Mouse (Mus musculus): ENCODE data around the gene Cilp2. TPM values are rescaled to one million over a fixed set of nuclear protein-coding genes. Genes with fewer than 3 reads are reported as not detected.

Cilp2 gene
- polyA plus RNA-seq, 1 experiment from 2014 or later, result 0.30 TPM

GRCm38 (mm10) chr8:69849899-69850298 is 37.6 kb downstream of the Cilp2 start:
- H3K4me1 ChIP-seq (replicated peaks; ENCODE audit: control insufficient read depth, insufficient read depth, low read length), result peaks cover 2% of the 10 kb centered on the region
- H3K27ac ChIP-seq (ENCODE audit: low read length), result no peak overlapping the region
- H3K36me3 ChIP-seq (ENCODE audit: control insufficient read depth, insufficient read depth, low read length), result no peaks in the 10 kb centered on the region
- H3K4me3 ChIP-seq (ENCODE audit: low read length), result no peak overlapping the region
- WGBS, result 31% methylated on average over 3 of the region's 3 CpGs
- no peaks in the 10 kb centered on the region for H3K9me3 ChIP-seq (ENCODE audit: control insufficient read depth, low read length)
- no peak overlapping the region for H3K4me2 ChIP-seq (ENCODE audit: low read depth, low read length)
- no peak for ATAC-seq (ENCODE audit: low read depth)
- H3K9ac ChIP-seq (ENCODE audit: low read length), result no peak overlapping the region
- no peaks in the 10 kb centered on the region for H3K27me3 ChIP-seq (ENCODE audit: control insufficient read depth, insufficient read depth, low read depth, low read length)

GRCm38 (mm10) chr8:69848951-69849350 is 38.5 kb downstream of the Cilp2 start:
- H3K9ac ChIP-seq (ENCODE audit: low read length), result no peak overlapping the region
- WGBS, result 51% methylated on average over 8 of the region's 8 CpGs
- no peaks in the 10 kb centered on the region for H3K27me3 ChIP-seq (ENCODE audit: control insufficient read depth, insufficient read depth, low read depth, low read length)
- H3K27ac ChIP-seq (ENCODE audit: low read length), result 0 out of 2 replicates have a peak overlapping the region, but pooled peaks have one; percentile 47
- peaks cover 2% of the 10 kb centered on the region for H3K4me1 ChIP-seq (replicated peaks; ENCODE audit: control insufficient read depth, insufficient read depth, low read length)
- H3K36me3 ChIP-seq (ENCODE audit: control insufficient read depth, insufficient read depth, low read length), result no peaks in the 10 kb centered on the region
- no peak overlapping the region for H3K4me2 ChIP-seq (ENCODE audit: low read depth, low read length)
- H3K9me3 ChIP-seq (ENCODE audit: control insufficient read depth, low read length), result no peaks in the 10 kb centered on the region
- peak; percentile 90 for ATAC-seq (ENCODE audit: low read depth)
- no peak overlapping the region for H3K4me3 ChIP-seq (ENCODE audit: low read length)

GRCm38 (mm10) chr8:69847167-69848065 is 40.1 kb downstream of the Cilp2 start:
- no peak overlapping the region for H3K4me2 ChIP-seq (ENCODE audit: low read depth, low read length)
- no peak overlapping the region for H3K4me3 ChIP-seq (ENCODE audit: low read length)
- no peaks in the 10 kb centered on the region for H3K36me3 ChIP-seq (ENCODE audit: control insufficient read depth, insufficient read depth, low read length)
- H3K9ac ChIP-seq (ENCODE audit: low read length), result no peak overlapping the region
- no peaks in the 10 kb centered on the region for H3K27me3 ChIP-seq (ENCODE audit: control insufficient read depth, insufficient read depth, low read depth, low read length)
- H3K27ac ChIP-seq (ENCODE audit: low read length), result peak overlapping the region; percentile 59
- peak; percentile 60 for ATAC-seq (ENCODE audit: low read depth)
- 61% methylated on average over 3 of the region's 3 CpGs for WGBS
- H3K9me3 ChIP-seq (ENCODE audit: control insufficient read depth, low read length), result no peaks in the 10 kb centered on the region
- peaks cover 2% of the 10 kb centered on the region for H3K4me1 ChIP-seq (replicated peaks; ENCODE audit: control insufficient read depth, insufficient read depth, low read length)

- no peaks in the 10 kb centered on the region for H3K36me3 ChIP-seq (ENCODE audit: control insufficient read depth, insufficient read depth, low read length)
- H3K27ac ChIP-seq (ENCODE audit: low read length), result no peak overlapping the region
- no peak overlapping the region for H3K4me2 ChIP-seq (ENCODE audit: low read depth, low read length)
- no peaks in the 10 kb centered on the region for H3K9me3 ChIP-seq (ENCODE audit: control insufficient read depth, low read length)
- peaks cover 6% of the 10 kb centered on the region; the same call in 1 of the 2 replicates for H3K4me1 ChIP-seq (replicated peaks; ENCODE audit: control insufficient read depth, insufficient read depth, low read length)
- ATAC-seq (ENCODE audit: low read depth), result no peak
- no peaks in the 10 kb centered on the region for H3K27me3 ChIP-seq (ENCODE audit: control insufficient read depth, insufficient read depth, low read depth, low read length)
- H3K4me3 ChIP-seq (ENCODE audit: low read length), result no peak overlapping the region
- WGBS, result 48% methylated on average over 8 of the region's 8 CpGs
- no peak overlapping the region for H3K9ac ChIP-seq (ENCODE audit: low read length)
These were observed 50.3 kb downstream of the Cilp2 start for GRCm38 (mm10) chr8:69837057-69837682.

- H3K4me3 ChIP-seq (ENCODE audit: low read length), result peak within 1 kb of the TSS; percentile 63
- H3K27ac ChIP-seq (ENCODE audit: low read length), result no peak within 1 kb of the TSS
- under 1% methylated on average over 38 of the region's 38 CpGs for WGBS
- H3K36me3 ChIP-seq (ENCODE audit: control insufficient read depth, insufficient read depth, low read length), result no peaks in the 10 kb centered on the region
- H3K4me1 ChIP-seq (replicated peaks; ENCODE audit: control insufficient read depth, insufficient read depth, low read length), result peaks cover 8% of the 10 kb centered on the region; the same call in 1 of the 2 replicates
- no peaks in the 10 kb centered on the region for H3K9me3 ChIP-seq (ENCODE audit: control insufficient read depth, low read length)
- ATAC-seq (ENCODE audit: low read depth), result peak; percentile 97
- no peaks in the 10 kb centered on the region for H3K27me3 ChIP-seq (ENCODE audit: control insufficient read depth, insufficient read depth, low read depth, low read length)
- H3K4me2 ChIP-seq (ENCODE audit: low read depth, low read length), result peak within 1 kb of the TSS; percentile 97
- H3K9ac ChIP-seq (ENCODE audit: low read length), result peak within 1 kb of the TSS; percentile 66
These were observed 55.1 kb downstream of the Cilp2 start, which contains the start of gene Pbx4 for GRCm38 (mm10) chr8:69832298-69832853. TSS of gene Pbx4 (plus strand) at chr8:69832491.

Other genes starting within 250 kb of the Cilp2 start
- 1.5 and 2.3 TPM in 2 replicates for gene Zfp964, start 233.2 kb downstream of the Cilp2 start, polyA plus RNA-seq (2015; fragmentation: Nextera tagmentation; extraction: Ambion mirVana)
- gene Zfp869, start 177.0 kb downstream of the Cilp2 start, polyA plus RNA-seq (2015; fragmentation: Nextera tagmentation; extraction: Ambion mirVana), result 27.7 and 28.2 TPM in 2 replicates
- 8.4 TPM in 2 replicates for gene Zfp963, start 137.7 kb downstream of the Cilp2 start, polyA plus RNA-seq (2015; fragmentation: Nextera tagmentation; extraction: Ambion mirVana)
- gene Gm20422, start 112.8 kb downstream of the Cilp2 start, polyA plus RNA-seq (2015; fragmentation: Nextera tagmentation; extraction: Ambion mirVana), result 0.85 and 1.2 TPM in 2 replicates
- gene Atp13a1, start 96.5 kb downstream of the Cilp2 start, polyA plus RNA-seq (2015; fragmentation: Nextera tagmentation; extraction: Ambion mirVana), result 41.8 and 45.8 TPM in 2 replicates
- gene Zfp866, start 96.5 kb downstream of the Cilp2 start, polyA plus RNA-seq (2015; fragmentation: Nextera tagmentation; extraction: Ambion mirVana), result 26.7 and 27.9 TPM in 2 replicates
- gene Gmip, start 79.0 kb downstream of the Cilp2 start, polyA plus RNA-seq (2015; fragmentation: Nextera tagmentation; extraction: Ambion mirVana), result 7.1 and 7.9 TPM in 2 replicates
- gene Lpar2, start 65.3 kb downstream of the Cilp2 start, polyA plus RNA-seq (2015; fragmentation: Nextera tagmentation; extraction: Ambion mirVana), result 0.45 and 0.48 TPM in 2 replicates
- gene Pbx4, start 55.2 kb downstream of the Cilp2 start, polyA plus RNA-seq (2015; fragmentation: Nextera tagmentation; extraction: Ambion mirVana), result 13.4 and 17.1 TPM in 2 replicates
- 2.0 and 2.7 TPM in 2 replicates for gene Tssk6, start 14.5 kb upstream of the Cilp2 start, polyA plus RNA-seq (2015; fragmentation: Nextera tagmentation; extraction: Ambion mirVana)
- gene Ndufa13, start 14.9 kb upstream of the Cilp2 start, polyA plus RNA-seq (2015; fragmentation: Nextera tagmentation; extraction: Ambion mirVana), result 176 and 179 TPM in 2 replicates
- 4.0 and 4.1 TPM in 2 replicates for gene Yjefn3, start 15.0 kb upstream of the Cilp2 start, polyA plus RNA-seq (2015; fragmentation: Nextera tagmentation; extraction: Ambion mirVana)
- 41.6 and 42.1 TPM in 2 replicates for gene Gatad2a, start 108.7 kb upstream of the Cilp2 start, polyA plus RNA-seq (2015; fragmentation: Nextera tagmentation; extraction: Ambion mirVana)
- 54.0 and 55.1 TPM in 2 replicates for gene Mau2, start 155.0 kb upstream of the Cilp2 start, polyA plus RNA-seq (2015; fragmentation: Nextera tagmentation; extraction: Ambion mirVana)
- 43.1 and 44.1 TPM in 2 replicates for gene Sugp1, start 155.1 kb upstream of the Cilp2 start, polyA plus RNA-seq (2015; fragmentation: Nextera tagmentation; extraction: Ambion mirVana)
- 0.94 and 1.2 TPM in 2 replicates for gene Tm6sf2, start 185.2 kb upstream of the Cilp2 start, polyA plus RNA-seq (2015; fragmentation: Nextera tagmentation; extraction: Ambion mirVana)
- 0.06 TPM in 1 of 2 replicates, not detected in the other for gene Hapln4, start 195.8 kb upstream of the Cilp2 start, polyA plus RNA-seq (2015; fragmentation: Nextera tagmentation; extraction: Ambion mirVana)
- gene Ncan, start 233.2 kb upstream of the Cilp2 start, polyA plus RNA-seq (2015; fragmentation: Nextera tagmentation; extraction: Ambion mirVana), result 0.21 and 0.59 TPM in 2 replicates
- gene Nr2c2ap, start 243.6 kb upstream of the Cilp2 start, polyA plus RNA-seq (2015; fragmentation: Nextera tagmentation; extraction: Ambion mirVana), result 29.6 and 31.1 TPM in 2 replicates